Mouse (Mus musculus): ENCODE results near the gene Rras.

Gene Rras

GRCm38 (mm10) chr7:45017242-45018061 lies at the start of gene Rras:
Gene Rras (plus strand): TSS chr7:45017961.
- ChIA-PET CTCF (interaction anchor here (0.5 to 3.9 kb wide), 42 partner anchors 10 to 784 kb away, joined by 3 to 44 read pairs (median 4); partner anchors contain the start of genes Aldh16a1 (in 1 of the 4), Ap2a1 (in 1 of the 4), Pih1d1 (in 1 of the 4) and Prmt1 (in 1 of the 4)), POLR2A (interaction anchor here (0.6 to 8.7 kb wide), 149 partner anchors 9 to 701 kb away, joined by 3 to 155 read pairs (median 5); partner anchors contain the start of genes Il4i1 (in 3 of the 4), Irf3 (in 3 of the 4), Nup62 (in 3 of the 4) and Prmt1 (in 3 of the 4))

GRCm38 (mm10) chr7:44970231-44970691 lies 47.5 kb upstream of the Rras start:
- ChIA-PET POLR2A (interaction anchor here (0.5 to 10.8 kb wide), 93 partner anchors 8 to 1123 kb away, joined by 3 to 239 read pairs (median 4); partner anchors contain the start of genes Prmt1 (in 4 of the 4), Rras (in 3 of the 4), Ap2a1 (in 2 of the 4) and Atf5 (in 2 of the 4)), CTCF (interaction anchor here (0.6 to 2.5 kb wide), 31 partner anchors 12 to 582 kb away, joined by 3 to 22 read pairs (median 4); partner anchors contain the start of genes Prmt1 (in 2 of the 4), Ap2a1 (in 1 of the 4), Fcgrt (in 1 of the 4) and Flt3l (in 1 of the 4))

GRCm38 (mm10) chr7:44971142-44971541 lies 46.6 kb upstream of the Rras start:
- ChIA-PET POLR2A (interaction anchor here (0.5 to 10.8 kb wide), 54 partner anchors 7 to 381 kb away, joined by 3 to 239 read pairs (median 8); partner anchors contain the start of genes Ap2a1 (in 2 of the 4), Atf5 (in 2 of the 4), Il4i1 (in 2 of the 4) and Nup62 (in 2 of the 4)), CTCF (interaction anchor here in 3 of 4 experiments (0.5 to 2.5 kb wide), 11 partner anchors 13 to 583 kb away, joined by 3 to 22 read pairs (median 4); partner anchors contain the start of genes Prmt1 (in 2 of the 3) and Ap2a1 (in 1 of the 3))

GRCm38 (mm10) chr7:44973415-44974130 lies 44.2 kb upstream of the Rras start:
- CTCF ChIA-PET, result interaction anchor here in 2 of 4 experiments (1.0 to 1.1 kb wide), 2 partner anchors 95 to 150 kb away, joined by 3 read pairs; no protein-coding TSS in a partner anchor
- POLR2A ChIA-PET, result interaction anchor here (0.6 to 10.8 kb wide), 31 partner anchors 8 to 826 kb away, joined by 3 to 239 read pairs (median 4); partner anchors contain the start of genes Prmt1 (in 4 of the 4), Irf3 (in 2 of the 4), Ap2a1 (in 1 of the 4) and Atf5 (in 1 of the 4)

- ChIA-PET POLR2A (interaction anchor here (0.6 to 10.8 kb wide), 35 partner anchors 9 to 825 kb away, joined by 3 to 239 read pairs (median 4); partner anchors contain the start of genes Prmt1 (in 4 of the 4), Irf3 (in 2 of the 4), Ap2a1 (in 1 of the 4) and Atf5 (in 1 of the 4)), CTCF (interaction anchor here in 1 of 4 experiments (1.2 to 2.4 kb wide), 3 partner anchors 11 to 93 kb away, joined by 4 to 16 read pairs (median 4); no protein-coding TSS in a partner anchor)
Observed at GRCm38 (mm10) chr7:44974383-44975116, 43.2 kb upstream of the Rras start, which contains the start of gene Cpt1c. Gene Cpt1c (minus strand): TSS chr7:44974851.

- ChIA-PET CTCF (interaction anchor here in 3 of 4 experiments (0.6 to 2.4 kb wide), 17 partner anchors 10 to 230 kb away, joined by 3 to 16 read pairs (median 4); partner anchors contain the start of genes Irf3 (in 1 of the 3) and Prmt1 (in 1 of the 3)), POLR2A (interaction anchor here (0.6 to 10.8 kb wide), 40 partner anchors 8 to 370 kb away, joined by 3 to 239 read pairs (median 4); partner anchors contain the start of genes Prmt1 (in 3 of the 4), Ap2a1 (in 2 of the 4), Irf3 (in 2 of the 4) and Rras (in 2 of the 4))
Observed at GRCm38 (mm10) chr7:44975117-44975419, 42.7 kb upstream of the Rras start.

- CTCF ChIA-PET, result interaction anchor here in 2 of 4 experiments (1.2 to 1.5 kb wide), 2 partner anchors 90 kb away, joined by 3 read pairs; no protein-coding TSS in a partner anchor
- POLR2A ChIA-PET, result interaction anchor here in 3 of 4 experiments (0.5 to 13.5 kb wide), 15 partner anchors 4 to 163 kb away, joined by 3 to 246 read pairs (median 4); partner anchors contain the start of genes Prmt1 (in 3 of the 3), Bcl2l12 (in 1 of the 3), Cpt1c (in 1 of the 3) and Il4i1 (in 1 of the 3)
Observed at GRCm38 (mm10) chr7:44978300-44978699, 39.5 kb upstream of the Rras start.

- ChIA-PET POLR2A (interaction anchor here in 3 of 4 experiments (0.5 to 13.5 kb wide), 17 partner anchors 8 to 132 kb away, joined by 3 to 246 read pairs (median 5); partner anchors contain the start of genes Akt1s1 (in 1 of the 3), Ap2a1 (in 1 of the 3), Bcl2l12 (in 1 of the 3) and Cpt1c (in 1 of the 3)), CTCF (interaction anchor here in 2 of 4 experiments (0.7 to 1.2 kb wide), 3 partner anchors 12 to 510 kb away, joined by 4 to 6 read pairs (median 4); no protein-coding TSS in a partner anchor)
Observed at GRCm38 (mm10) chr7:44981539-44981938, 36.2 kb upstream of the Rras start.

- ChIA-PET CTCF (interaction anchor here in 3 of 4 experiments (0.7 to 1.5 kb wide), 4 partner anchors 54 to 91 kb away, joined by 3 to 5 read pairs (median 4); partner anchors contain the start of gene Ap2a1 (in 1 of the 3)), POLR2A (interaction anchor here in 3 of 4 experiments (0.5 to 13.5 kb wide), 23 partner anchors 9 to 322 kb away, joined by 3 to 246 read pairs (median 4); partner anchors contain the start of genes Akt1s1 (in 1 of the 3), Ap2a1 (in 1 of the 3), Bcl2l12 (in 1 of the 3) and Cpt1c (in 1 of the 3))
Observed at GRCm38 (mm10) chr7:44983085-44983484, 34.7 kb upstream of the Rras start.

GRCm38 (mm10) chr7:44983944-44984832 lies 33.6 kb upstream of the Rras start:
- POLR2A ChIA-PET, result interaction anchor here (0.6 to 13.5 kb wide), 43 partner anchors 7 to 731 kb away, joined by 3 to 246 read pairs (median 5); partner anchors contain the start of genes Bcl2l12 (in 3 of the 4), Irf3 (in 3 of the 4), Akt1s1 (in 2 of the 4) and Ap2a1 (in 2 of the 4)
- CTCF ChIA-PET, result interaction anchor here in 3 of 4 experiments (0.6 to 2.7 kb wide), 6 partner anchors 9 to 561 kb away, joined by 3 to 23 read pairs (median 4); no protein-coding TSS in a partner anchor

- ChIA-PET POLR2A (interaction anchor here (0.5 to 13.5 kb wide), 54 partner anchors 8 to 731 kb away, joined by 3 to 246 read pairs (median 6); partner anchors contain the start of genes Bcl2l12 (in 3 of the 4), Irf3 (in 3 of the 4), Rras (in 3 of the 4) and Akt1s1 (in 2 of the 4)), CTCF (interaction anchor here in 2 of 4 experiments (0.6 to 2.7 kb wide), 6 partner anchors 9 to 560 kb away, joined by 3 to 23 read pairs (median 4); partner anchors contain the start of gene Rras (in 1 of the 2))
Observed at GRCm38 (mm10) chr7:44984833-44985164, 33.0 kb upstream of the Rras start.

- POLR2A ChIA-PET, result interaction anchor here (0.6 to 13.5 kb wide), 139 partner anchors 8 to 1271 kb away, joined by 3 to 246 read pairs (median 5); partner anchors contain the start of genes Akt1s1 (in 3 of the 4), Ap2a1 (in 3 of the 4), Bcl2l12 (in 3 of the 4) and Irf3 (in 3 of the 4)
- CTCF ChIA-PET, result interaction anchor here in 3 of 4 experiments (0.6 to 2.7 kb wide), 19 partner anchors 10 to 355 kb away, joined by 3 to 23 read pairs (median 6); partner anchors contain the start of genes Aldh16a1 (in 1 of the 3), Bcl2l12 (in 1 of the 3), Pih1d1 (in 1 of the 3) and Rras (in 1 of the 3)
Observed at GRCm38 (mm10) chr7:44985595-44986191, 32.1 kb upstream of the Rras start.

GRCm38 (mm10) chr7:44986192-44986878 lies 31.4 kb upstream of the Rras start, which contains the start of gene Prmt1:
Gene Prmt1 (minus strand): TSS chr7:44986568.
- ChIA-PET CTCF (interaction anchor here (0.6 to 2.7 kb wide), 38 partner anchors 9 to 528 kb away, joined by 3 to 23 read pairs (median 4); partner anchors contain the start of genes Akt1s1 (in 1 of the 4), Aldh16a1 (in 1 of the 4), Ap2a1 (in 1 of the 4) and Bcl2l12 (in 1 of the 4)), POLR2A (interaction anchor here (0.5 to 13.5 kb wide), 219 partner anchors 9 to 1859 kb away, joined by 3 to 246 read pairs (median 4); partner anchors contain the start of genes Akt1s1 (in 3 of the 4), Ap2a1 (in 3 of the 4), Atf5 (in 3 of the 4) and Bcl2l12 (in 3 of the 4))
